Mouse (Mus musculus) gastrocnemius, postnatal 10 days (tissue): Measurements from ENCODE around the gene Tespa1. TPM values are rescaled to one million over a fixed set of nuclear protein-coding genes. Genes with fewer than 3 reads are reported as not detected.
"Not testable (repeated sequence)": the region's sequence is repeated elsewhere in the genome, so short reads cannot be mapped to it uniquely, and the experiment has no call there.

Experiments
- DNase-seq: peaks from one replicate; pipeline ENCODE4 v3.0.0; 2021; ENCODE audit warnings: mixed read lengths
- long read RNA-seq, 2 experiments: library from polyadenylated mRNA; stranded (forward); transcript quantifications; one replicate each; pipeline ENCODE4 v2.0.0; 2021
- total RNA-seq, 2 experiments: library from RNA; stranded (reverse); gene quantifications; 2 replicates each; pipeline ENCODE4 v1.2.3; 2021

Tespa1 gene
- 1 to 10 TPM in 1 of 2 experiments, under 1 TPM in 1; 0.56 to 1.3 TPM for total RNA-seq
- long read RNA-seq, experiment 1: 0 reads
- long read RNA-seq, experiment 2, partial matches to known transcripts: 0 of 1 reads
- long read RNA-seq, experiment 2, other reads (novel, unspliced or antisense): 1 of 1 reads

- no peak for DNase-seq
These were observed at the start of gene Tespa1 for GRCm38 (mm10) chr10:130322637-130323036. Gene Tespa1 (plus strand): TSS chr10:130322870.

DNA sequence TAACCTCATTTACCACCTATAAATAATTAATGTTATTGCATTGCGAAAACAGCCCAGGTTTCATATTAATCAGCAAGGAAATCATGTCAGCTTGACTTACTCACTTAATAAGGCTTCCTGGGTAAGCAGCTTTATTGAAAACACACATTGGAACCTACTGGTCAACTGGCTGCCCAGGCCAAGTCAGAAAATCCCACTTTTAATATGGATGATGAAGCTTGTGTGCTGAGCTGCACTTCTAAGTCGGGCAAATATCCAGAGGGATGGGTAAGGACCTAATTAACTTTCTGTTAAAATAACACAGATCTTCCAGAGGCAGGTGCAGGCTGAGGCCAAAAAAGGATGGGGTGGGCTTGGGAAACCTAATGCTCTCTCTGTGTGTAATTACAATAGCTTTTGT lies 46.9 kb upstream of the Tespa1 start:
- DNase-seq: no peak

- DNase-seq: no peak
These were observed 46.2 kb upstream of the Tespa1 start for GRCm38 (mm10) chr10:130276496-130276895.

GRCm38 (mm10) chr10:130280066-130280465 lies 42.6 kb upstream of the Tespa1 start, which contains the start of gene Neurod4:
Gene Neurod4 (minus strand): TSS chr10:130280240.
- DNase-seq: peak; percentile 27

DNA sequence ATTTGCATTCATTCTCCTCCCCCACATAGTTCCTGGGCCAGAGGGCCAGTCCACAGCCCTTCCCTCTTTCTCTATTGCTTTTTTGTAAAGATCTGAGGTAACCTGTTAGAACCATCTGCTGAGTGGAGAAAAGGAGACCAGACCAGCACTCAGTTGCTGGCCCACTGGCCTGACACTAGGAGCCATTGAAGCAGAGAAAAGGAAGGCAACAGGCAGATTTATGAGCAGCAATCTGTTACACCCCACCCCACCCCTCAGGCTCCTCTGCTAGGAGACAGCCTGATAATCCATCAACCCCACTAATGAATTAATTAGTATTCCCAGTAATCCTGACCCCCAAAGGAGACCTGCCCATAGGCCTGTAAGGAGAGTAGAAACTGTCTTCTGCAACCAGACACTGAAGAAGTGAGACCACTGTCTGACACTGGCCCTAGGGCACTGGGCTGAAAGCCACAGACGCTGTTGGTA lies 40.7 kb upstream of the Tespa1 start:
- DNase-seq: no peak

DNA sequence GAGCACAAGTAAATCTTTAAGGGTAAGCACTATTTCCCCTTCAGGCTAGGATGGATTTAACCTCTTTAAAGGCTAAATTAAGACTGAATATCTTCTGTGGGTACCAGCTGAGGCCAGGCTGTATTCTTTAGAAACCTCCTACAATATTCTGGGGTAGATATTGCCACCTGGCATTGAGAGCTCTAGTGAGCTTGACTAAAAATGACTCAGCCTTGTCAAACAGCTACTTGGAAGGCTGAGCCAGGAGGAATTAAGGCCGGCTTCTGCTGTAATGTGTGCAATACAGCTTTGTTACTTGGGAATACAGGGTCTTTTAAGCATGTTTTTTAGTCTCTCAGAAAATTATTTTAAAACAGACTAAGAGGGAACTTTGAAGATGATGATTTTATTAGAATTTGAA lies 35.5 kb upstream of the Tespa1 start:
- no peak for DNase-seq

- DNase-seq: no peak
These were observed 34.7 kb upstream of the Tespa1 start for GRCm38 (mm10) chr10:130288007-130288406.

DNA sequence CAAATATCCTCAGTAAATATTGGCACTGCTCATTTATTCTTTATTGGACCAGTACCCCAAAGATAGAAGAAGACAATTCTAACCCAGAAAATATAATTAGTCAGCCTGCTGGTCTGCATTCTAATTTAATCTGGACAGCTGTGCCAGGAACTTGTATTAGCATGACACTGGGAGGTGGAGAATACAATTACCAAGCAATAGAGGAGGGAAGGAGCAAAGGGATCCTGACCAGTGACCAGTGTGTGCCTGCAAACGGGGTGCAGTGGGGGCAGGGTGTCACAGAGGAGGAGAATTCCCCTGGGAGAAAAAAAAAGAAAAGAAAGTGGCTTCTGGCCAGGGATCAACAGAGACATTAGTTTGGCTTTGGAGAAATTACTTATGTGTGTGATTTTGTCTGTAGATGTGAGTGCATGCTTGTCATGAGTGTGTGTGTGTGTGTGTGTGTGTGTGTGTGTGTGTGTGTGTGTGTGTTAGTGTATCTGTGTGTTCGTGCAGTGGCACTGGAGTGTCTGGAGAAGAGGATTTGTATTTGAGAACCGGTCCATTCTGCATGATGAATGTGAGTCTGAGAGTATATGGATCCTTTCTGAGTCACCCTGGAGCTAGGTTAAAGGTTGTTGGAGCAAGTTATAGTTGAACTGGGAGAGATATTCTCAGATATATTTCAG lies 28.8 kb upstream of the Tespa1 start:
- no peak for DNase-seq

GRCm38 (mm10) chr10:130298748-130299147 lies 23.9 kb upstream of the Tespa1 start:
- DNase-seq: not testable (repeated sequence)

DNA sequence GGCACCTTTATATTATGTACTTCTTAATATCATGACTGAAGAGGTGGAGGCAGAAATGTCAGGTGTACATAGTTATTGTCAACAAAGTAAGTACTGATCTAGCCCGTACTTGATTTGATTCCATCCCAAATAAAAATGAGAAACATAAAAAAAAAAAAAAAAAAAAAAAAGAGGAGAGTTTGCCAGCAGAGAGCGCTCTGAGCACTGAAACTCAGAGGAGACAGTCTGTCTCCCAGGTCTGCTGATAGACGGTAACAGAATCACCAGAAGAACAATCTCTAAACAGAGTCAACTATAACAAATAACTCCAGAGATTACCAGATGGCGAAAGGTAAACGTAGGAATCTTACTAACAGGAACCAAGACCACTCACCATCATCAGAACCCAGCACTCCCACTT lies 18.5 kb upstream of the Tespa1 start:
- DNase-seq: not testable (repeated sequence)

- DNase-seq: no peak
These were observed 11.0 kb upstream of the Tespa1 start for GRCm38 (mm10) chr10:130311534-130312227.

- DNase-seq: no peak
These were observed 9.1 kb upstream of the Tespa1 start for GRCm38 (mm10) chr10:130313531-130313930.

DNA sequence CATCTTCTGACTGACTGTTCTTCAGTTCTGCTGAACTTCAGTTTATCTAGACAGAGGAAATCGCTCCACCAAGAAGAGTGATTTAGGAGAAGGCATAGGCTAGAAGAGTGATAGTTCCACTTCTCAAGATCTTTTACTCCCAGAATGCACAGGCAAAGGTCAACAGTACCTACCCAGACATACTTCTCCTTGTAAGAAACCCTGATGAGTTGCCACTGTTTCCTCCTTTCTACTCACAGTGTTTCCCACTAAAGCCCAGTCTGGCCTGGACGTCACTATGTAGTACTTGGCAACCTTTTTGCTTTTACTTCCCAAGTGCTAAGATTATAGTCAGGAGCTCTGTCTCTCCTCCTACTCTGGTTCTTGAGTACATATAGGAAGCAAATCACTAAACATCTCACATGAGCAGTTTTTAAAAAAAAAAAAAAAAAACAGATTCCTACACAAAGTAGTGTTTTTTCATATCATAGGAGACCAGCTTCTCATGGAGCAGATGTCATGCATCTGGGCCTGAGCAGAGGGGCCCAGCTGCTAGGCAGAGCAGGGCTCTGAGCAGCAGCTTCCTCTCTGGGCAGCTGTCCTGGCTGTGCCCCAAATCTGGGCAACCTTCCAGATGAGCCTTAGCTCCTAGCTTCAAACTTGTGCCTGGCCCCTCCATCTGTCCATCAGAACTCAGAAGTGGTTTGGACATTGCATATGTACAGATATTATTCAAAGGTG lies 8.4 kb upstream of the Tespa1 start:
- peak; percentile 70 for DNase-seq

GRCm38 (mm10) chr10:130315846-130316245 lies 6.8 kb upstream of the Tespa1 start:
- no peak for DNase-seq

GRCm38 (mm10) chr10:130318720-130319119 lies 4.0 kb upstream of the Tespa1 start:
- DNase-seq: no peak

DNA sequence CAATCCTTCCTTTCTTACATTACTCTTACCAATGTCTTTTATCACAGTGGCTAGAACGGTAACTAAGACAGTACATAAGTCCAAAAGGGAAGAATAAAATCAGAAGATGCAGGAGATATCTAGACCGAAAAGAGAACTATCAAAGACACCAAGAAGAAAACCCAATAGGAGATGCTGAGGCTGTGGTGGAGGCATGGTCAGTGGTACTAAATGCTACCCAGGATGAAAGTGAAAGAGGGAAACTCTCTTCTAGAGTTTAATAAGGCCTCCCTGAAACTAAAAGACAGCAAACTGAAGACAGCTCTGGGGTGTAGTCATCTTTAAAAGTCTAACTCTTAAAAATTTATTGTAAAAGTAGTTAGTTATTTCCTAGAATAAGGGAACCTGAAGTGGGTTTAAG lies 2.0 kb upstream of the Tespa1 start:
- no peak for DNase-seq

- DNase-seq: no peak
These were observed 608 bp upstream of the Tespa1 start for GRCm38 (mm10) chr10:130322062-130322461.

DNA sequence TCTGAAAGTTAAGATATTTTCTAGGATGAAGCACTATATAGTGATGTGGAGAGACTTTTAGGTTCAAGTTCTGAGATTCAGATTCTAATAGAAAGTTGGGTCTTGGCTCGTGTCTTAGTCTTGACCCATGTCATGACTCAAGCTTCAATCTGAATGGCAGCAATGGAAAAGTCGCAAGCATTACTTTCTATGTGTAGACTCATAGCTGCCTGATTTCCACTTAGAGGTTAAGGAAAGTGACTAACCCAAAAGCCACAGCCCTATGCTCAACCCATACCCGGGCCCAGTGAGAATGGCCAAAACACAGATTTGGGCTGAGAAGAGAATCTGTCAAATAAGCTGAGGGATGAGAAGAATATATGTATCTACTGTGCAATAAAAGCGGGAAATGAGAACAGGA lies 1.6 kb downstream of the Tespa1 start:
- DNase-seq: no peak

DNA sequence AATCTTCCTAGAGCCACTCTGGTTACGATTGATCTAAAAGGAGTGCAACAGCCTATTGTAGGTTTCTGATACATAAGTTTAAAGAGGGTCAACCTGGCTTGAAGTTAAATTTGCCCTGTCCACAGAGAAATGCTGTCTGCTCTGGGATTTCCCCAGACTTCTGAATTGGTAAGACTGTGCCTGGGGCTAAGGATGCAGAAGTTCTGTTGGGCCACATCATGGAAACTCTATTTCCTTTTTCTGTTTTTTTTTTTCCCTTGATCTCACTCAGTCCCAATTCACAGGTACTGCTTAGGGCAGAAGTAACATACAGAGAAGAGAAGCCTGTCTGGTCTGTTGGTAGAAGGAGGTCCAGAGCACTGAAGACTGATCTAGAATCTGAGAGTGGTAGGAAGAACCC lies 8.0 kb downstream of the Tespa1 start:
- DNase-seq: no peak

DNA sequence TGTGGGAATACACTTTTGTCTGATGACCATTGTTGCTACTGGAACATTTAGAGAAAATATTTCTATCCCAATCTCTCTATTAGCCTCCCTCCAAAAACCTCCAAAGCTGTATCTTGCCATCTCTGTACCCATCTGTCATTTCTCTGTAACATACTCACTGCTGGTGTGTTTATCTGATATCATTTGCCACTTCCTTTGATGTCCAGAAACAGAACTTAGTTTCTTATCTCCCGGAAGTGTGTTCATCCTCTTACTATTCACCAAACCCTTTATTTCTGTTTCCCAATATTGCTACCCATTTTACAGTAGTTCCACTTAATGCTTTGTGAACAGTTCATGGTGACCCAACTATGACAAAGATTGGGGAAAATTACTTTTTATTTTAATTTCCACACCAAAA lies 13.7 kb downstream of the Tespa1 start:
- no peak for DNase-seq

DNA sequence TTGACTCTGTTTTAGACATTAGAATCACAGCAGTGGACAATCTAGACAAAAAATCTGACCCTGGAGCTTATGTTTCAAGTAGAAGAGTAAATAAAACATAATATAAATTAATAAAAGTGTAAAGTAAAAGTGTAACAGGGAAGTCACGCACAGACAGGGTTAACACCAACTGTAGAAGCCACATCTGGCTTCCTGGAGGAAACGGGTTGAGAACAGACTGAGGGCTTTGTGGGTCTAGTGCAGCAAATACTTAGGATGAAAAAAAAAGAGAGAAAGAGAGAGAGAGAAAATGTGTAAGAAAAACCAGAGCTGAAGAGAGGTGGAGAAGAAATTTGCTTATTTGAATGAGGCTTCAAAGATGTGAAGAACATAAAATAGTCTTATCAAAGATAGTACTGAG lies 14.9 kb downstream of the Tespa1 start:
- no peak for DNase-seq

DNA sequence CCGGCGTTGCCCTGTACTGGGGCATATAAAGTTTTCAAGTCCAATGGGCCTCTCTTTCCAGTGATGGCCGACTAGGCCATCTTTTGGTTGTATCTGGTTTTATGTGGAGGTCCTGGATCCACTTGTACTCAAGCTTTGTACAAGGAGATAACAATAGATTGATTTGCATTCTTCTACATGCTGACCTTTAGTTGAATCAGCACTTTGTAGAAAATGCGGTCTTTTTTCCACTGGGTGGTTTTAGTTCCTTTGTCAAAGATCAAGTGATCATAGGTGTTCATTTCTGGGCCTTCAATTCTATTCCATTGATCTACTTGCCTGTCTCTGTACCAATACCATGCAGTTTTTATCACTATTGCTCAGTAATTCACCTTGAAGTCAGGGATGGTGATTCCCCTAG lies 17.4 kb downstream of the Tespa1 start:
- DNase-seq: not testable (repeated sequence)

- DNase-seq: no peak
These were observed 21.4 kb downstream of the Tespa1 start for GRCm38 (mm10) chr10:130344056-130344455.
